Mouse (Mus musculus) CH12.LX (cell line): Measurements from ENCODE around the gene Hyou1.

ENCODE experiments used
- JUND ChIP-seq: conservative IDR thresholded peaks from 2 replicates; pipeline ENCODE4 v1.6.1; 2011; ENCODE audit warnings: low read depth, low read length, improper control_type of control experiment
- MAFK ChIP-seq: IDR thresholded peaks from 2 replicates; pipeline ENCODE4 v1.6.1; 2011; ENCODE audit warnings: low read length, improper control_type of control experiment; ENCODE audit not compliant: insufficient replicate concordance
- NRF1 ChIP-seq: IDR thresholded peaks from 2 replicates; pipeline ENCODE4 v1.6.1; 2014; ENCODE audit warnings: low read depth, mild to moderate bottlenecking, inconsistent platforms, low read length, improper control_type of control experiment, moderate library complexity
- POLR2A ChIP-seq: IDR thresholded peaks from 2 replicates; pipeline ENCODE4 v1.6.1; 2011; ENCODE audit warnings: low read depth, mild to moderate bottlenecking, improper control_type of control experiment, low read length
- ZMIZ1 ChIP-seq: IDR thresholded peaks from 2 replicates; pipeline ENCODE4 v1.6.1; 2012; ENCODE audit warnings: low read depth, mild to moderate bottlenecking, inconsistent platforms, low read length, improper control_type of control experiment

- TF ChIP-seq NRF1: no peak
- TF ChIP-seq POLR2A: no peak; the same call in 1 of the 2 replicates
- no peak for TF ChIP-seq ZMIZ1
- no peak for TF ChIP-seq JUND
- no peak for TF ChIP-seq MAFK
Measured at GRCm38 (mm10) chr9:44412781-44413180, 33.5 kb downstream of the Hyou1 start.
